Mouse (Mus musculus) embryonic facial prominence, embryonic 14.5 days (tissue): ENCODE results near the gene Spred2. TPM values are rescaled to one million over a fixed set of nuclear protein-coding genes. Genes with fewer than 3 reads are reported as not detected.

ENCODE experiments used
- ATAC-seq: fragments of 200-750 bp; cut with Nextera tagmentation; 2 replicates; pipeline ENCODE4 v1.8.0; 2017; ENCODE audit warnings: low read depth, moderate number of reproducible peaks, moderate TSS enrichment
- DNase-seq: peaks from one replicate; pipeline ENCODE4 v3.0.0-alpha.2; 2015; ENCODE audit warnings: low spot score
- H3K27ac ChIP-seq: fragments of 300-500 bp; sonication (generic); replicated peaks from 2 replicates; pipeline ENCODE4 v1.5.1; 2014; ENCODE audit warnings: low read depth, mild to moderate bottlenecking, low read length, moderate library complexity
- H3K27me3 ChIP-seq: fragments of 300-500 bp; sonication (generic); replicated peaks from 2 replicates; pipeline ENCODE4 v1.6.1; 2014; ENCODE audit warnings: low read length; ENCODE audit not compliant: control insufficient read depth, insufficient read depth
- H3K36me3 ChIP-seq: fragments of 300-500 bp; sonication (generic); 2 replicates; pipeline ENCODE4 v1.6.1; 2014; ENCODE audit warnings: low read length, mixed read lengths; ENCODE audit not compliant: control insufficient read depth, insufficient read depth
- H3K4me1 ChIP-seq: fragments of 300-500 bp; sonication (generic); 2 replicates; pipeline ENCODE4 v1.6.1; 2014; ENCODE audit warnings: antibody characterized with exemption, low read length; ENCODE audit not compliant: control insufficient read depth, insufficient read depth
- H3K4me2 ChIP-seq: fragments of 300-500 bp; sonication (generic); 2 replicates; pipeline ENCODE4 v1.6.1; 2014; ENCODE audit warnings: low read depth, mild to moderate bottlenecking, low read length, moderate library complexity, mixed read lengths
- H3K4me3 ChIP-seq: fragments of 300-500 bp; sonication (generic); 2 replicates; pipeline ENCODE4 v1.5.1; 2014; ENCODE audit warnings: low read depth, mild to moderate bottlenecking, low read length
- H3K9ac ChIP-seq: fragments of 300-500 bp; sonication (generic); 2 replicates; pipeline ENCODE4 v1.6.1; 2014; ENCODE audit warnings: low read depth, mild to moderate bottlenecking, low read length, moderate library complexity, mixed read lengths
- H3K9me3 ChIP-seq: fragments of 300-500 bp; sonication (generic); 2 replicates; pipeline ENCODE4 v1.6.1; 2016; ENCODE audit warnings: low read length; ENCODE audit not compliant: control insufficient read depth
- WGBS: fragments of 180-500 bp; shearing (Covaris S2); extraction: QIAGEN DNeasy Blood & Tissue Kit; methylation state at CpG from one replicate; pipeline ENCODE4 v1.1.7; 2014; 5-methylcytosine and 5-hydroxymethylcytosine counted together
- polyA plus RNA-seq: library from polyadenylated mRNA; unstranded; fragments of >200 nt; fragmentation: Nextera tagmentation; extraction: Ambion mirVana; gene quantifications from 2 replicates; pipeline ENCODE4 v1.2.1, GENCODE M21; 2014

Spred2 gene
- polyA plus RNA-seq, 1 experiment from 2014 or later, result 8.7 TPM

DNA sequence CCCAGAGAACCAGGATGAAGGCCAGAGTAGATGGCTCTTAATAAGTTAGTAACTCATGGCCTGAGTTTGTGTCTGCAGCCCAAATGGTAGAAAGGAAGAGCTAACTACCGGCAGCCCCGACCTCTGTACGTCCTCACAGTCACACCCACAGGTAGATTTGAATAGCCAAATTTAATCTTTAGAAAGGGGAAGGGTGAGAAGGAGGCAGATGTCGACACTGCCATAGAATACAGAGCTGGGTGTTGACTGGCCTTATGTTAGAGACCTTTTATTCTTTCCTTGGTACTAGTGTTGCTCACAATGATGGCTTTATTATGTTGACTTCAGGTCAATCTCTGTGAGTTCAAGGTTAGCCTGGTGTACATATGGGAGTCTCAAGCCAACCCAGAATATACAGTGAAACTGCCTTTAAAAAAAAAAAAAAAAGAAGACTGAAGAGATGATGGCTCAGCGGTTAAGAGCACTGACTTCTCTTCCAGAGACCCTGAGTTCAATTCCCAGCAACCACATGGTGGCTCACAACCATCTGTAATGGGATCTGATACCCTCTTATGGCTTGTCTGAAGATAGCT, 61.2 kb downstream of the Spred2 start:
- Histone ChIP-seq H3K4me2 (no peak overlapping the region), H3K27ac (no peak overlapping the region), H3K36me3 (no peaks in the 10 kb centered on the region), H3K4me3 (no peak overlapping the region), H3K27me3 (no peaks in the 10 kb centered on the region), H3K4me1 (peaks cover 42% of the 10 kb centered on the region), H3K9me3 (no peaks in the 10 kb centered on the region), H3K9ac (no peak overlapping the region)
- no peak for DNase-seq
- no peak for ATAC-seq
- WGBS, result 68% methylated on average over 5 of the region's 5 CpGs

DNA sequence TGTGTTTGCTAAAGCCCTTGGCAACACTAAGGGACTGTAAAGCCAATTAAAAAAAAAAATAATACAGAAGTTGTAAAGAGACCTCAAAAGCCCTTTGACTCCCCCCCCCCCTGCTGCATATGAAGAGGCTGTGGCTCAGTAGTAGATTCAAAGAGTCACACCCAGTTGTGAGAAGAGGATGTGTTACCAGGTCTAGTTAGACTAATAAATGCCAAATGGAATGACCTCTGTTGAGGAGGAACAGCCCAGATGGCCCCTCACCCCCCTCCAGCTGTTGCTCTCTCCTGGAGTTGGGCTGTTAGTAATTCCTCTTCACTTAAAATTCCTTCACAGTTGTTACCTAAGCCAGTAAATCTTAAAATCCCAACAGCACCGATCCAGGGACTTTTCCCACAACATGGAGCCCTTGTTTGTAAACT, 62.3 kb downstream of the Spred2 start:
- Histone ChIP-seq H3K36me3 (no peaks in the 10 kb centered on the region), H3K4me1 (peaks cover 49% of the 10 kb centered on the region), H3K4me3 (no peak overlapping the region), H3K27me3 (no peaks in the 10 kb centered on the region), H3K4me2 (no peak overlapping the region), H3K27ac (no peak overlapping the region; the same call in 1 of the 2 replicates), H3K9ac (no peak overlapping the region), H3K9me3 (no peaks in the 10 kb centered on the region)
- 0% methylated on average over 1 of the region's 1 CpGs for WGBS
- DNase-seq (peak; percentile 70), ATAC-seq (peak; percentile 16; the same call in 1 of the 2 replicates)

DNA sequence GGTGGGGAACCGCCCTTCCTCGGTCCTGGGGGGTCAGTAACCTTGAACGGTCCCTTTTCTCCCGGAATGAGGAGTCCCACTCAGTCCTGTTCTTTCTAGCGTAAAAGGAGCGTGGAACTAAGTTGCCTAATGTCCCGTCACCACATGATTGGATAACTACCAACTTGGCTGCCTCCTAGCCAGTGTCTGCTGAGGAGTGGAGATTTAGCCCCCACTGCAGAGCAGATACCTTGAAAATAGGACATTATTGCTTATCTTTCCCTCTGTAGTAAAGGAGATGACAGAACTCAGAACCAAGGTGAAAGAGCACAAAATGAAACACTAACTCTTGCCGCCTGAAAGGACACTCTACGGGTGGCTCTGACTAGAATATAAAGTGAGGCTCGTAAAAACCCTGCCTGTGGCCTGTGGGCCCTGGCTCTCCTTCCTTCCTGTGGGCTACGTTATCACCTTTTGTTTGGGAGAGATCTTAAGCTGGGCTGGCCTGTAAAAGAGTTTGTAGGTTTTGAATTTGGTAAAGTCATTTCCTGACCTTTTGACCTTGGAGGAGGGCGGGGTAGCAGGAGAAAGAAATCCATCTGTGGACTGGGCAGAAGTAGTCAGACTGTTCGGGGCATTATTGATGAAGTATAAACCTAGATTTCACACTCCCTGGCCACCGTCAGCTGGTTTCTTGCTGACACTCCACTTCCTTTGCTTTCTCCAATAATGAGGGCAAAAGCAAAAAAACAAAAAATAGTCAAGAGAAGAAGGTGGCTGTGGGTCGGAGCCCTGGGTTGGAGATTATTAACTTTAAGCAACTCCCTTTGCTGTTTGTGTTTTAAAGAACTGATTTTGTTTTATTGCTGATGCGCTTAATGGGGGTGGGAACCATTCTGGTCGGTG, 62.9 kb downstream of the Spred2 start:
- Histone ChIP-seq H3K4me2 (no peak overlapping the region), H3K9me3 (no peaks in the 10 kb centered on the region), H3K27ac (no peak overlapping the region; the same call in 1 of the 2 replicates), H3K4me1 (peaks cover 50% of the 10 kb centered on the region), H3K4me3 (no peak overlapping the region), H3K9ac (no peak overlapping the region), H3K27me3 (no peaks in the 10 kb centered on the region), H3K36me3 (no peaks in the 10 kb centered on the region)
- ATAC-seq, result 0 out of 2 replicates have a peak, but pooled peaks have one; percentile 23
- 31% methylated on average over 17 of the region's 17 CpGs for WGBS
- DNase-seq, result no peak

DNA sequence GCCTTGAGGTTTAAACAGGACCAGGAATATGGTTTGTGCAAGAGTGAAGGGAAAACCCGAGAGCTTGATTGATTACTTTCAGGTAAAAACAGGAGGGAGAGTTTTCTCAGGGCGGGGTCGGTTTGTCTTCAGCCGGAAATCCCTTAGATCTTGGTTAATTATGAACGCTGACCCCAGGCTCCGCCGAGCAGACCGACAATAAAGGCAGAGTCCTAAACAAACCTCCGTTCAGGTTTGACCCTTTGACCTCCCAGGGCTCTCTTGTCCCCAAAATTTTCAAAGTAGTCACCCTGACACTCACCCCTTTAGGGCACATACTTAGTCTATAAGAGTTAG, 63.5 kb downstream of the Spred2 start:
- H3K27ac ChIP-seq, result no peak overlapping the region
- H3K4me2 ChIP-seq, result no peak overlapping the region
- ATAC-seq (no peak), DNase-seq (no peak)
- no peaks in the 10 kb centered on the region for H3K9me3 ChIP-seq
- 19% methylated on average over 9 of the region's 9 CpGs for WGBS
- no peak overlapping the region for H3K9ac ChIP-seq
- H3K36me3 ChIP-seq, result no peaks in the 10 kb centered on the region
- H3K4me3 ChIP-seq, result no peak overlapping the region
- H3K4me1 ChIP-seq, result peaks cover 47% of the 10 kb centered on the region
- no peaks in the 10 kb centered on the region for H3K27me3 ChIP-seq

DNA sequence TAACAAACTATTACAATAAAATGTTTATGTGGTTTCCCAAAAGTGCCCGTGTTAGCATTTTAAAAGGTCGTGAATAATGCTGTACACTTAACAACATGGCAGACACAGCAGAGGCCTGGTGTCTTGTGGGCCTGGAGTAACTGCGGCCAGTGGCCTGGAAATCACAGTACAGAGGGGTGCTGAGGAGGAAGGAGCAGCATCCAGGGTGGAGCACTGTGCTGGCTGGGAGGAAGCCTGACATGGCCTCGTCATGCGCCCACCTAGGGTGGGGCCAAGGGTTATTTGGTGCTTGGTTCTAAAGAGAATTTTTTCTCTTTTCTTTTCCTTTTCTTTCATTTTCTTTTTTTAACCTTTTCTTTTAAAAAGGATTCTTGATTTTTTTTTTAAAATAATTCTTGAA, 64.0 kb downstream of the Spred2 start:
- peaks cover 42% of the 10 kb centered on the region for H3K4me1 ChIP-seq

DNA sequence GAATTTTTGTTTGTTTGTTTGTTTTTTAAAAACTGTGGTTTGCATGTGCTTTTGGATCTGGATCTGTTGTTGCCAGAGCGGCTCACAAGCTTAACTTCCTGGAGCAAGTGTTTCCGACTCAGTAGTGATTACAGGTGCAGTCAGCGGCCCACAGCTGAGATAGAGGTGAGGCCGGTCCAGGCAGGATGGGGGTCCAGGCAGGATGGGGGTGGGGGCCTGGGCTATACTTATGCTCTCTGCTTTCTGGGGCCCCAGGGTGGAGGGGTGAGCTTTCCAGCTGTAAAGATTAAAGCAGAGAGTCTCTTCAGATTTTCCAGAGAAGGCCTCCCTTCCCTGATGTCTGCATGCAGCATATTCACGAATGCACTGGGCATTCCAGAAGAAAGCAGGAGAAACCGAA, 64.5 kb downstream of the Spred2 start:
- H3K4me1 ChIP-seq, result peaks cover 40% of the 10 kb centered on the region
- DNase-seq, result no peak
- H3K27ac ChIP-seq, result no peak overlapping the region
- H3K9ac ChIP-seq, result no peak overlapping the region
- no peak overlapping the region for H3K4me3 ChIP-seq
- H3K9me3 ChIP-seq, result no peaks in the 10 kb centered on the region
- no peaks in the 10 kb centered on the region for H3K27me3 ChIP-seq
- ATAC-seq, result no peak
- WGBS, result 65% methylated on average over 6 of the region's 6 CpGs
- H3K36me3 ChIP-seq, result no peaks in the 10 kb centered on the region
- no peak overlapping the region for H3K4me2 ChIP-seq

More for the DNA sequence above, 64.0 kb downstream of the Spred2 start:
- WGBS, result 58% methylated on average over 5 of the region's 5 CpGs
- Histone ChIP-seq H3K27me3 (no peaks in the 10 kb centered on the region), H3K36me3 (no peaks in the 10 kb centered on the region), H3K4me2 (no peak overlapping the region), H3K9ac (no peak overlapping the region), H3K4me3 (no peak overlapping the region), H3K27ac (no peak overlapping the region), H3K9me3 (no peaks in the 10 kb centered on the region)
- DNase-seq, result no peak
- no peak for ATAC-seq

DNA sequence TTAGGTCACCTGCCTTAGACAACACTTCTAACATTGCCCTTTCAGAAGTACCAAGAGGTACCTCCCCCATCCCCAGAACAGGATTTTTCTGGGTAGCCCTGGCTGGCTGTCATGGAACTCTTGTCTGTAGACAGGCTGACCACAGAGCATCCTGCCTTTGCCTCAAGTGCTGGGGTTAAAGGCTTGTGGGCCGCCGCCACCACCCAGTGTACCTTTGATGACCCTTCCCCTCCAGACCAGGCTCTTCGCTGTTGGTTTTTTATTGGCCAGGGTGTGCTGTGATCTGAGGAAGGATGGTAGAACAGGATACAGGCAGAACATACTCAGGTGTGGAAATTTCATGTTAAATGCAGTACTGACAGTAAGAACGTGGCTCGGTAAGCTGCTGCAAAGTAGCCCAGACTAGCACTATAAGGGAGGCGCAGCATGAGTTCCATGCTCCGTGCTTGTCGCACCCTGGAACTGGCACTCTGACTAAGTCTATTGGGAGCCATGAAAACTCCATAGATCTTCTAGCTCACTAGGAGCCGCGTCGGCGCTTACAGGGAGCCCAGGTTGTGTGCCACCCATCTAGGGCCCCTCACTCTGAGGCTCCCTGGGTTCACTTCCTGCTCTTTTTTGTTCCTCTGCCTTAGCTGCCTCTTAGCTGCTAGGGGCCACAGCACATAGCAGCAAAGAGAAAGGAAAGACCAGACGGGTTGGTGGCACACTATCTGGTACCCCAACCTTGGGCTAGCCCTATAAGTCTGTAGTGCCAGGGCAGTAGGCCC, 65.2 kb downstream of the Spred2 start:
- no peak overlapping the region for H3K4me3 ChIP-seq
- ATAC-seq, result no peak
- H3K27ac ChIP-seq, result no peak overlapping the region
- H3K36me3 ChIP-seq, result no peaks in the 10 kb centered on the region
- H3K4me1 ChIP-seq, result peaks cover 40% of the 10 kb centered on the region
- 88% methylated on average over 13 of the region's 13 CpGs for WGBS
- no peak overlapping the region for H3K9ac ChIP-seq
- H3K9me3 ChIP-seq, result no peaks in the 10 kb centered on the region
- DNase-seq, result no peak
- H3K27me3 ChIP-seq, result no peaks in the 10 kb centered on the region
- H3K4me2 ChIP-seq, result no peak overlapping the region

DNA sequence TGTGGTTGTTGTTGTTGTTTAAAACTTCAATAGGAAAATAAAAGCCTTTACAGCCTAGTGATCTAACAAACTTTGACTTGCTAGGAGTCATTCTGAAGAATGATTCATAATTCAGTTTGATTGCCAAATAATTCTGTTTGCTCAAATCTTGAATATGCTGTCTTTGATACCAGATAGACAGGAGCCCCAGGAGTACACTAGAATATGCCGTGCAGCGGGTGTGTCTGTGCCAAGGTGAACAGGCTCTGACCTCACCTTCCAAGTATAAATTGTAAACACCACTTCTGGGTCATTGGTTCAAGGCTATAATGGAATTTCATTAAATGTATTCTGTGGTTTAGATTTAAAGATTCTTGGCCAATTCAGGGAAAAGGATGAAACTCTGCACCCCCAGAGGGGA, 66.6 kb downstream of the Spred2 start:
- DNase-seq (no peak), ATAC-seq (no peak)
- no peaks in the 10 kb centered on the region for H3K9me3 ChIP-seq
- no peak overlapping the region for H3K4me2 ChIP-seq
- H3K4me3 ChIP-seq, result no peak overlapping the region
- 40% methylated on average over 2 of the region's 2 CpGs for WGBS
- peak overlapping the region; percentile 49; the same call in 1 of the 2 replicates for H3K27ac ChIP-seq
- peaks cover 40% of the 10 kb centered on the region for H3K4me1 ChIP-seq
- no peaks in the 10 kb centered on the region for H3K36me3 ChIP-seq
- H3K9ac ChIP-seq, result no peak overlapping the region
- no peaks in the 10 kb centered on the region for H3K27me3 ChIP-seq
